Mouse (Mus musculus): ENCODE results near the gene Sema5b.
"Not testable (repeated sequence)": the region's sequence is repeated elsewhere in the genome, so short reads cannot be mapped to it uniquely, and the experiment has no call there.

Gene Sema5b

DNA sequence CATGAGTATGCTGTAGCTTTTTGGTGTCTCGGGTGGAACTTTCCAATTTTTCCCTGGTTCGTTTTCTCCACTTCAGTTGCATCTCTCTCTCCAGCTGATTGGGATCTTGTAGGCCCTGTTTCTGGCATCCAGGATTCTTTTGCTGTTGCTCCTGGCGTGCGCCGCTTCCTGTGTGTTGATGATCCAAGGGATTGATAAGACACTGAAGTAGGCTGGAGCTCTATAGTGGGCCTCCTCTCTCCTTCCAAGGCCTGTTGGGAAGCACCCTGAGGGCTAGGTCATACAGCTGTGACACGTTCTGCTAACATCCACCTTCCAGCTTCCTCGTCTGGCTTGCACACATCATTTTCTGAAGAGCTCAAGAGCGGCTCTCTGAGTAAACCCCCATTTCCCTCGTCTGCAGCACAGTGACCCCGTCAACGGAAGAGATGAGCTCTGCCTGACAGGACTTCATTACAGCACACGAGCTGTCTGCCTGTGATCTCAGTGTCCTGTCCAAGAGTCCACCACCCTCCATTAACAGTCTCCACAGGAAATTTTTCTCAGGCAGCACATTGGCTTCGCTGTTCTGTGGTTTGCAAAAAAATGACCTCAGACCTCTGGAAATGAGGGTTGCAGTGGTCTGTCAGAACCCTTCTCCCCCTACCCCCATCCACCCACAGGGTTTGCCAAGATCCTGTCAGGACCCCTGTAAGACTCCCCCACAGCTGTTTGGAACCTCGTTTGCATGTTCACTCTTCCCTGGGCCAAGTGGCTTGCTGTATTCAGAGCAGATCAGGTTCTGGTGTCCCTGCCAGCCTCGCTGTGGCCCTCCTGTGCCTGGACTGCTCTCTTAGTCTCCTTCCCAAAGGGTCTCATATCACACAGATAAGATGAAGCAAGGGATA is 14.9 kb downstream of the Sema5b start:
- no peak for DNase-seq

DNA sequence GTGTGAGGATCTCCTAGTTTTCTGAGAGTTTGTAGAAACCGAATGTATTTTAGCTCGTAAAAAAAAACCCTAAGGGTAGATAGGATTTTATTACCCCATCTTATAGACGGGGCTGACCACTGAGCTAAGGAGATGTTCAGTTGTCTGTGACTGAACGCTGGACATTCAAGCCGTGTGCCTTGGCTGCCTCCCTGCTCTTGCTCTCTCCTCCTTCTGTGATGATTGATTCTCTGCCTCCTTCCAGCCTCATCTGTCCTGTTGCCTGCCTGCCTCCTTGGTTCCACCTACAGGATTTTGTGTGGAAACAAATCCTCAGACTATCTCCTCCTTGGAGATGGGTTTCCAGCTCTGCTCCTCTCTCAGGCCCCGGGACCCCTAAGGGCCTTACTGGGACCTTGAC is 16.1 kb downstream of the Sema5b start:
- DNase-seq = no peak

DNA sequence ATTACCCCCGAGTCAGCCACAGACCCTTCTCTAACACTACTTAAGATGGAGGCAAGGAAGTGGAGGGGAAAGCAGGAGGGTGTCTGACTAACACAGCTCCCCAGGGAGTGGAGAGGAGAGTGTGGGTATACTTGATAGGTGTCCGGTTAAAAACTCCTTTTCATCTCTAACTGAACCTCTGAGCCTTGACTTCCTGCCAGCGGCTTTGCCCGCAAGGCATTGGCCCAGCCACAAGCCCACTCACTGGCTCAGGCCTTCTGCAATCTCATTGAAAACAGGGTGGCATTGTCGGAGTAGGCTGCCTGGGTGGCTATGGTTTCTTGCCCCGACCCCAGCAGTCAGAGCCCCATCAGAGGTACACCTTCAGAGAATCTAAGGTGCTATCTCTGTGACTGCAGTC is 20.6 kb downstream of the Sema5b start:
- DNase-seq = no peak

DNA sequence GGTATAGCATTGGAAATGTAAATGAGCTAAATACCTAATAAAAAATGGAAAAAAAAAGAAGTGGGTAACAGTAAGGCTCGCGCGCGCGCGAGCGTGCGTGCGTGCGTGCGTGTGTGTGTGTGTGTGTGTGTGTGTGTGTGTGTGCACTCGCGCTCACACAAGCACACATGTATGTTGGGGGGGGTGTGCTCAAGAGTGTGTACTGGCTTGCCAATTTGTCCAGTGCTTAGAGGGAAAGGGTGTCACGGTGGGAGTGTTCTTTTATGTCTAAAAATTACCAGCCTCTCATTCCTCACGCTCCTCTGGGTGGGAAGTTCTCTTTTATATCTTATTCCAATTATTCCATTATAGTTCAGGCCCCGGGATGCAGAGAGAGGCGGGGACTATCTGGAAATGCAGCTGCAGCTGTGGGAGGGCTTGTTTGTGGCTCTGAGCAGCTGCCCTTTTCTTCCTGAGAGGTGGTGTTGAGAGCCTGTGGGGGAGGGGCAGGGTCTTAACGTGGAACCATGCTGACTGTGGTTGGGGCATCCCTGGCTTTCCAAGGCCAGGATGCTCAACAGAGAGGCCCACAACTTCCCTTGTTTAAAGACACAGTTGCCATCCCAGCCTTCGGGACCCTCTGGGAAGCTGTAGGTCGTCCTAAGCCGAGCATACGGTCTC is 23.4 kb downstream of the Sema5b start:
- no peak for DNase-seq

DNA sequence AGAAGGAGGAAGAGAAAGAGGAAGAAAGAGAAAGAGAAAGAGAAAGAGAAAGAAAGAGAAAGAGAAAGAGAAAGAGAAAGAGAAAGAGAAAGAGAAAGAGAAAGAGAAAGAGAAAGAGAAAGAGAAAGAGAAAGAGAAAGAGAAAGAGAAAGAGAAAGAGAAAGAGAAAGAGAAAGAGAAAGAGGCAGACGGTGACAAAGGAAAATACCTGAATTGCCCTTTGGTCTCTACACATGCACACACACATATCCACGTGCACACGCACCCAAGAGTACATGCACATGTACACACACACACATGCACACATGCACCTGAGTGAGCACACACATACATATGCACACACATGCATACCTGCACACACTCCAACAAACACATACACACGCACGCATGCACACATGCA is 24.7 kb downstream of the Sema5b start:
- not testable (repeated sequence) for DNase-seq

DNA sequence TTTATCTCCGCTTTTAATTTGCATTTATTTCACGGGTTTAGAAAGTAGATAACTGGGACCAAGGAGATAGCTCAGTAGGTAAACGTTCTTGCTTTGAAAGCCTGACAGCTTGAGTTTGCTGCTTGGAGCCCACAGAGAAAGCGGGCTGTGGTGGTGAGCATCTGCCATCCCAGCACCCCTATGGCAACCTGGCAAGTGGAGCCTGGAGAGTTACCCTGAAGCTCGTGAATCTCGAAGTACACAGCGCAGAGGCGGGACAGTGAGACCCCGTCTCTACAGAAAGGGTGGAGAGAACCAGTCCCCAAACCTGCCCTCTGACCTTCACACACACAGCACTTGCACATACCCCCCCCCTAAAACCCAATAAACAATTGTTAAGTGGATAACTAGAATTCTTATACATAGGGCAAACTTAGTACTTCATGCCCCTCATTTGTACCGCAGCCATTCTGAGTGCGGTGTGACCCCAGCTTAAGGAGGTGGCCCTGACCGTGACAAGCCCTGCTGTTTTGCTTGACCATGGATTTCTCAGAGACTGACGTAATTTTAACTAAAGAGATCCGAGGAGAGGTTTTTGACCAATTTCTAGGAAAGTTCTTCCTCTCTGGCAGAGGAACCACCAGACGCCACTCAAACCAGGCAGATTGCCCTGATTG is 27.4 kb downstream of the Sema5b start:
- no peak for DNase-seq

DNA sequence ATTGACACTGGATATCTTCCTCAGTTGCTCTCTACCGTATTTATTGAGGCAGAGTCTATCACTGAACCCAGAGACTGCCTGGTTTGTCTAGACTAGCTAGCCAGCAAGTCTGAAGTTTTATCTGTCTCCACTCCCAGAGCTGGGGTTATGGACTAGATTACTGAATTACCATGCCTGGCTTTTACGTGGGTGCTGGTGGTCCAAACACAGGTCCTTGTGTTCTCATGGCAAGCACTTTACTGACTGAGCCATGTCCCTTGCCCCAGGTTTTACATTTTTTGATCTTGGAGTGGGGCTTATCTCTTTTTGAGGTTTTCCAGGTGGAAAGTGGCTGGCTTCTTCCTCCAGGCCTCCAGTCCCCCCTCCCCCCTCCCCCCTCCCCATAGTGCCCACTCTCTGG is 28.4 kb downstream of the Sema5b start:
- no peak for DNase-seq

DNA sequence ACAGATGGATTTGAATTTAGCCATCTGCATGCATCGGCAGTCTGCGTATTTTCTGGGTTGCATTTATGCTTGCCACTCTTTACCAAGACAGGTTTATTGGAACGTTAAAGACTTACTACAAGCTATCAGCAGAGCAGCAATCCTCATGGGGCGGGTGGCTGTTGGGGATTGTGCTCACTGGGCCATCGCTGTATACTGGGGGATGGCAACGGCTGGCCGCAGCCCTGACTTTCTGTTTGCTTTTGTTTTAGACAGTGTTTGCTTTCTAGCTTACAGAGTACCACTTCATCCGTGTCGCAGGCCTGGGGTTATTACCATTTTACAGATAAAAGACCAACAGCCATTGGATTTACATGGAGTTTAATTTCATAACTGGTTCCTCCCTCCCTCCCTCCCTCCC is 28.8 kb downstream of the Sema5b start:
- no peak for DNase-seq

DNA sequence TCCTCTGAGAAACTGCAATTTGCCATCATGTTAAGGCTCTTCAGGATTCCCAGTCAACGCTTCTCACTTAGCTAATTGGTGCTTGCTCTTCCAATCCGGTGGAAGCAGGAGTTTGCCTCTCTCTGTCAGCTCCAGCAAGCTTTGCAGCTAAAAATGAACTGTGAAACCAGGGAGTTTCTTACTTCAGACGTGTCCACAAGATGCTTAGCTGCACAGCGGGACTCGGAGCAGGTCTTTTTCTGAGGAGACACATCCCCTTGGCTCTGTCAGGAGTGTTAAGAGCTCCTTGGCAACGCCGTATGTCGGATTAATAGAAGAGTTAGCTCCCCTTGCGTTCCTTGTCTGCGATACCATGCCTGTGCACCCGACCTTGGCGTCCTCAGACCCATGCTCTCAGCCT is 29.7 kb downstream of the Sema5b start:
- no peak for DNase-seq

DNA sequence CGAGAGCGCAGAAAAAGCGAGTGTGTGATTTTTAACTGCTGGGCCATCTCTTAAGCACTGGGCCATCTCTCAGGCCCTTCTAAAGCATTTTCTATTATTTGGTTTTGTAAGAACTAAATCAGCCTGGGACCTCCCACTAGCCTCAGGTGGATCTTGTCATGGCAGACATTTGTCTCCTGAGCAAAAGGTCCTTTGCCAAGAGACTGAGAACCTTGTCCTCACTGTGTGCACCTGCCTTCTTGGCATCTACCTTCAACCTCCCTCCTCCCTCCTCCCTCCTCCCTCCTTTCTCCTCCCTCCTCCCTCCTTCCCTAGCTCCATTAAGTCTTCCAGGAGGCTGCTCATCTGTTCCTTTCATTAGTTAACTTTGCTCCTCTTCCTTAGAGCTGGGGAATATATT is 32.6 kb downstream of the Sema5b start:
- no peak for DNase-seq

DNA sequence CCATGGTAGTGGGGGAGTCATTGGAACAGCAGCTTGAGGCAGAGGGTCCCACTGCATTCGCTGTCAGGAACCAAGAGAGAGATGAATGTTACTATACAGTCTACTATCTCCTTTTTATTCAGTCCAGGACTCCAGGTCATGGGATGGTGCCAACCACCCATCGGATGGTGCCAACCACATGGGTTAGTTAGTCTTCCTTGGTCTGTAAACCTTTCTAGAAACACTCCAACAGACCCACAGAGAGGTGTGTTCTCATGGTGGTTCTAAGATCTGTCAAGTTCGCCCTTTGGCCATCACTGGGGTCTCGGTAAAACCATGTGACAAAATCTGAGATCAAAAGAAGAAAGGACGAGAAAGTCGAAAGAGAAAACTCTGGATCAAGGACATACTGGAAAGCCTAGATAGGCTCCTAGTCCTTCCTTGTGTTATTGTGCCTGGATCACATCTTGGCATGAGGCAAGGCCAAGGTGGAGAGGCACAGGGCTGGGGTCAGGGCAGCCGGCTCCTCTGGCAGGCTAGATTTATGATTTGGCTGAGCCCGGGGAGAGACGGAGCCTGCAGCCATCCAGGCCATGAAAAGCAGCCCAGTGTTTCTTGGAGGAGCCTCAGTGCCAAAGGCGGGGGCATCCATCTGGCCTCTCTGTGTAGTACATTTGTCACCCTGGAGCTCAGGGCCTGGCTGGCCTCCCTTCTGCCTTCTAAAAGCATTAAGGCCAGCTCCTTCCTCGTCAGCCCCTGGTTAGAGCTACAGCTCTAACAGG is 36.4 kb downstream of the Sema5b start:
- DNase-seq = no peak

DNA sequence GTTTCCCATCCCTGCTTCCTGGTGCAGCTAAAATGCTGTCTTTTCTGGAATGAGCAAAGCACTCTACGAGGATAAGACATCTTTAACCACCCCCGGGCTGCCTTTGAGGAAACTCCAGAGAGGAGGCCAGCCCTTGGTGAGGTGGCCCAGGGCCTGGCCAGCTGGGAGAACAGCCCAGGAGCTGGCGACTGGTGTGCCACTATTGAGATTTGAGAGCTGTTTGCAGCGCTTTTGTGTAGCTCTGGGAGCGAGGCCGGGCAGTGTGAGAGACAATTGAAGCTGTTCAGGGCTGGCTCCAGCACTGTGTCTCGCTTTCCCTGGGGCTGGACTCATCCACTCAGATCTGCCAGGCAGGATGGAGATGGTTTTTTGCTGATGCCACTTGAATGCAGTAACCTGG is 40.4 kb downstream of the Sema5b start:
- DNase-seq = no peak

DNA sequence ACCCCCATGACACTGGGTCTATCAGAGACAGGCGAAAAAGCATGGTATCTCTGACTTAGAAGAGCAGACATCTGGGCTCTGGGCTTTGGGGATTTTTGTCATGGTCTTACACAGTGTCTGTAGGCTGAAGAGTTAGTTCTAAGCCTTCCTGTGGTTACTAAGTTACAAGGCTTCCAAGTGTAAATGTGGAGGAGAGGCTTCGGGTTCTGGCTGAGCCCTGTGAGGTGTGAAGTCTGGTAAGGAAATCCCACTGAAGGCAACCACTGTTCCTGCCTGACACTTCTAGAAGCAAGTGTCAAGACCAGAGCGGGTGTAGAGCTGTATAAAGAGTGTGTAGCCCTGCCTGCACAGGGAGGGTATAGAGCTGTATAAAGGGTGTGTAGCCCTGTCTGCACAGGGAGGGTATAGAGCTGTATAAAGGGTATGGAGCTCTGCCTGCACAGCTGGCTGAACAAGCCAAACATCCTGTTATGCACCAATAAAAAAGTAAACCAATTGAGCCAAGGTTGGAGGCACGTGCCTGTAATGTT is 42.7 kb downstream of the Sema5b start:
- no peak for DNase-seq

DNA sequence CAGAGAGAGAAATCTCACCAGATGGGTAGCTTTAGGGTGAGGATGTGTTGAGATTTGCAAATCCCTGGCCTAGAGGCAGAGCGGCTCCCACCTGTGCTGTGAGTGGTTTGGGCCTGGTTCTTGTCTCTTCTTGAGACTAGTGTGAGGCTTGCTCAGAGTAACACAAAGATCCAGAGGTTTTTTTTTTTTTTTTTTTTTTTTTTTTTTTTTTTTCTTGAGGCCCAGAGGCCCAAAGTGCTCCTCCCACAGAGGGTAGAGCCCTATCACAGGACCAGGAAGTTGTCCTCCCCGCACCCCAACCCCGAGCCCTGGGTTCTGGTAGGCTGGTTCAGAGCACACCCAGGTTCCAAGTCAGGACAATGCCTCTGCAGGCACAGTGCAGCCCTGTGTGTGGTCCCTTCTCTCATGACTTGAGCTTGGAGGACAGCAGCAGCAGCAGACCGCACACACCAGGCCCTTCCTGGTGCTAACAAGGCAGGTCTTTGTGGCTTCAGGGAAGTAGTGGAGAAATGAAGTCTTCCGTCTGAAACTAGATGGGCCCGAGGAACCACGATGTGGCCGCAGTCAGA is 44.3 kb downstream of the Sema5b start:
- DNase-seq = no peak

DNA sequence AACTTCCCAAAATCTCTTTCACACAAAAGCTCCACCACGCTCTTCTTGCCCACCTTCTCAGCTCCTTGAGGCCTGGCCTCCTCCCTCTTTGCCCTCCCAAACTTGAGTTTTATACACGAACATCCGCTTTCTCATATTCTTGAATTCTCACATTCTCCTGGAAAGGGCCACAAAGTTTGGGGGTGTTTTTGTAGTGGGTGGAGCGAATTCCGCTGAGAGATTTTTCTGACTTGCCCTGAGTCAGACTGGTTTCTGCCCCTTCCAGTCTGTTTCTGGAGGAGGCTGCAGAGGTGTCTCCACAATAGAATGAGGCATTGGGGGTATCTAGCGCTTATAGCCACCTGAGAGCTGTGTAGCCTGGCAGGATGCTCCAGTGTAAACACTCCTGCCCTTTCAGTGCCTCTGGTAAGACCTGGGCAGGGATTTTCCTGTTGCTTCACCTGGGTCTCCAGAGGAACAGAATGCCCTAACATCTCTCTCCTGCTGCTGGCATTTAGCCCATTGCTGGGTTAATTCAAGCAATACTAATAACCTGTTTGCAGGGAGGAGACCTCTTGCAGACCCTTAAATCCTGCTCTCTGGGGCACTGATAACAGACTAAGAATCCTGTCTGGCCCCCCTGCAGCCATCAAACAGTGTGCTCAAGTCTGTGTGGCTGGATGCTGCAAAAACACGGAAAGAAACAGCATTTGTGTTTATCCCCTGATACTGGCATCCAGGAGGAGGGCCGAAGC is 46.3 kb downstream of the Sema5b start:
- no peak for DNase-seq

DNA sequence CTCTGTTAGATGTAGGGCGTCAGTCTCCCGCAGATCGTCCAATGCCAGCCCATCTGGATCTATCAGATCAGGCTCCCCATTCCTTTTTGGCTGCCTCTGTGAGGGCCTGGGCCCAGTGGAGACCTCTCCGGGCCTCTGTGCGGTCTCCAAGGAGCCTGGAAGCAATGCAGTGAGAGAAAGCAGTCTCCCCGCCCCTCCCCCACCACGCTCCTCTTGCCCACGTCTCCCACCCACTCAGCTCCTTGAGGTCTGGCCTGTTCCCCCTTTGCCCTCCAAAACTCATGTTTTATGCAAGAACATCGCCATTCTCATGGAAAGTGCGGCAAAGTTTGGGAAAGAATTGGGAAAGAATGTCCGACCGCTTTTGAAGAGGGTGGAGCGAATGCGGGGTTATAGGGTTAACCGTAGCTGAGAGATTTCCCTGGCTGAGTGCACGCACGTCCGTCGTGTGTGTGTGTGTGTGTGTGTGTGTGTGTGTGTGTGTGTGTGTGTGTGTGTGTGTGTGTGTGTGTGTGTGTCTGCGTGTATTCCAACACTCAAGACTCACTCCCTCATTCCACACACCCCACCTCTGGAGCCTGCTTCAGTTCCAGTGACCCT is 47.0 kb downstream of the Sema5b start:
- DNase-seq = no peak

DNA sequence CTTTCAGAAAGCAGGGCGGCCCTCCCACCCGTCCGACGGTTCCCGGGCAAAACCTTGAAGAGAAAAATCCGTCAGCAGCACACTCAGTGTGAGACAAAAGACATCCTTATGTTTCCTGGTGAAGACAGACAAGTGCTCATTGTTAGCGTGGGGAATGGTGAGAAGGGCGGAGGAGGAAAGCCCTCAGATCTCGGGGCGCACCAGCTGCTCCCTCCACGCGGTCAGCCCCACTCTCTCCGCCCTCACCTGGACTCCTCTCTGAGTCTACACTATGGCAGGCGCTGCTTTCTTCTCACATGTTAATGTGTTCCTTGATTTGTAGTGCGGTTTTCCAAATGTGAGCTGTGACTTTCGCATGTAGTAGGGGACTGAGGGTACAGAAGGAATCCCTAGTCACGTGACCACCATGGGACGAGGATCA is 47.8 kb downstream of the Sema5b start:
- no peak for DNase-seq

DNA sequence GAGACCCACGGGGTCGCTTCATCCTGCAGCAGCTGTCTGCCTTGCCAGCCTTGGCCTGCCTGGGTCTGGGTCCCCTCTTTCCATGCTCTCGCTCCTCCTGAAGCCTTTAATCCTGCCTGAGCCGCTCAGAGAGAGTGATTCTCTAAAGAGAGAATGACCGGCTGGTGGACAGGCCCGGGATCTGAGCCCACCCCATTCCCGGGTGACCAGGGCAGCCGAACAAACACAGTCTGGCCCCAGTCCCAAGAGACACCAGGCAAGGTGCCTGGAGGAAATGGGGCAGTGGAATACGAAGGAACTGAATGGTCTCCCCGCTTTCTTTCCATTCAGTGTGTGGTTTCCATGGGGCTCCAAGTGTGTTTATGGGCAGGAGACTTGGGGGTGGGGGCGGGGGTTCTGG is 50.8 kb downstream of the Sema5b start:
- DNase-seq = no peak

DNA sequence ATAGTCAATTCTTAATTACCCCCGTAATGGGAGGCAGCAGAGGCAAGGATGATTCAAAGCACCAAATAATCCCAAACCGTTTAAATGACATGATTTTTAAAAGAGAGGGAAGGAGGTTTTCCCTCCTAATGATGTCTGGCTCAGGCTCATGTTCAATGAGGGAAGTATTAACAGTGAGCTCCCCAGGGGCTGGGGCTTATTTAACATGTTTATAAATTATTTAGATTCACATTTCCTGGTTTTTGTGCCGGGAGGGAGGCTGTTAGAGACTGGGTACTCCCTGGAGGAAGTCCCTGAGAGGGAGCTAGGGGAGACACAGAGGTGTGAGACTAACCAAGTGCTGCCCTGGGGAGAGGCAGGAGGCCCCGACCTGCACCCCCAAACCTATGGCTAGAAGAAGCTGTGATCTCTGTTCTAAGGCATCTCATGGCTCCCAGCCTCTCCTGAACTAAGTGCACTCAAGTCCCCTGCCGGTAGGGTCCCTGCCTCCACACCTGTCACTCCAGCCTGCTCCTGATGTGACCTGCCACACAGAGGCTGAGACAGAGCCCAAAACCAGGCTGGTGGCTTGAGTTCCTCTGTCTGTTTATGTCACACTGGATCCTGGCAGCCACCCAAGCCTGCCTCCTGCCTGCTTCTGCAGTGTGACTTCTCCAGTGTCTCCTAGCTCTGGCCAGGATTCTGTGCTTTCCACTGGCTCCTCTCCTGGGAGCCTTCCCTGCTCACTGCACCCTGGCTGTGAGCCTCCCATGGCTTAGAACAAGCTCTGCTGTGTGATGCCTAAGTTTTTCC is 51.5 kb downstream of the Sema5b start:
- no peak for DNase-seq

DNA sequence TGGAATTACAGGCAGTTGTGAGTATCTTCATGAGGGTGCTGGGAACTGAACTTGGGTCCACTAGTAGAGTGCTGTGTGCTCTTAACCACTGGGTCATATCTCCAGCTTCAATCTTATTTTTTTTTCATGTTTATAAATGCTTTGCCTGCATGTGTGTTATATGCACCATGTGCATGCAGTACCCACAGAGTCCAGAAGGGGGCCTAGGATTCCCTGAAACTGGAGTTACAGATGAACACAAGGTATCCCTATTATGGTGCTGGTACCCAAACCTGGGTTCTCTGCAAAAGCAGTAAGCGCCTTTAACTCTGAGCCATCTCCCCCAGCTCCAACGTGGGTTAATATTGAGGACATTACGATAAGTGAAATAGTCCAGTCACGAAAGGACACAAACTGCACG is 52.5 kb downstream of the Sema5b start:
- no peak for DNase-seq

DNA sequence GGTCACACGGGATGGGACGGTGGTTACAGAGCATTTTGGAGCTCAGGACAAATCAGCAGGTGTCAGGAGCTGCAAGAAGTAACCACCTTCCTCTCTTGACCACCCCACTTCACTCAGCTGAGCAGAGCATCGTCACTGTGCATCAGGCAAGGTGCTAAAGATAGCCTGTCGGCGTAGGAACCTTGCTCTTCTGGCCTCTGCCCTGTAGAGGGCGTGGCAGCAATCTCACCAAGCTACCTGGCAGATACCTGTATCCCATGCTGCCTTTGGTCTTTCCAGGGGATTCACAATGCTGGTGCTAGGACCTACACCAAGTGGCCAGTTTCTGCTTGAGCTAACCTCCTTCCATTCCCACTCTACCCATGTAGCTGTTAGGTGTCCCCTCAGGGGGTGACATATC is 55.3 kb downstream of the Sema5b start:
- no peak for DNase-seq

Data from kidney, adult 8-10 months (tissue).